Mouse (Mus musculus) forebrain, embryonic 12.5 days (tissue): ENCODE data around the gene Rhbdf2. TPM values are rescaled to one million over a fixed set of nuclear protein-coding genes. Genes with fewer than 3 reads are reported as not detected.
"Not testable (repeated sequence)": the region's sequence is repeated elsewhere in the genome, so short reads cannot be mapped to it uniquely, and the experiment has no call there.

ENCODE experiments used
- ATAC-seq: fragments of 200-750 bp; cut with Nextera tagmentation; 2 replicates; pipeline ENCODE4 v1.8.0; 2017; ENCODE audit warnings: moderate TSS enrichment; ENCODE audit not compliant: low FRiP score
- H3K27ac ChIP-seq: fragments of 300-500 bp; sonication (generic); 2 replicates; pipeline ENCODE4 v1.5.1; 2016; ENCODE audit warnings: mild to moderate bottlenecking
- H3K27me3 ChIP-seq: fragments of 300-500 bp; sonication (generic); 2 replicates; pipeline ENCODE4 v1.6.1; 2016; ENCODE audit warnings: mild to moderate bottlenecking
- H3K36me3 ChIP-seq: fragments of 300-500 bp; sonication (generic); replicated peaks from 2 replicates; pipeline ENCODE4 v1.6.1; 2016; ENCODE audit warnings: mild to moderate bottlenecking
- H3K4me1 ChIP-seq: fragments of 300-500 bp; sonication (generic); 2 replicates; pipeline ENCODE4 v1.6.1; 2016
- H3K4me2 ChIP-seq: fragments of 300-500 bp; sonication (generic); 2 replicates; pipeline ENCODE4 v1.6.1; 2016; ENCODE audit warnings: mild to moderate bottlenecking, moderate library complexity
- H3K4me3 ChIP-seq: fragments of 300-500 bp; sonication (generic); replicated peaks from 2 replicates; pipeline ENCODE4 v1.5.1; 2016; ENCODE audit warnings: mild to moderate bottlenecking
- H3K9ac ChIP-seq: fragments of 300-500 bp; sonication (generic); 2 replicates; pipeline ENCODE4 v1.6.1; 2016; ENCODE audit warnings: mild to moderate bottlenecking
- H3K9me3 ChIP-seq: fragments of 300-500 bp; sonication (generic); 2 replicates; pipeline ENCODE4 v1.6.1; 2016
- WGBS: fragments of 180-500 bp; shearing (Covaris S2); methylation state at CpG from one replicate; pipeline ENCODE4 v1.1.7; 2016; 5-methylcytosine and 5-hydroxymethylcytosine counted together
- polyA plus RNA-seq: library from polyadenylated mRNA; unstranded; fragments of >200 nt; fragmentation: Nextera tagmentation; extraction: Ambion mirVana; gene quantifications from 2 replicates; pipeline ENCODE4 v1.2.1, GENCODE M21; 2016

Rhbdf2 gene
- polyA plus RNA-seq, 1 experiment from 2014 or later: 1.9 TPM

DNA sequence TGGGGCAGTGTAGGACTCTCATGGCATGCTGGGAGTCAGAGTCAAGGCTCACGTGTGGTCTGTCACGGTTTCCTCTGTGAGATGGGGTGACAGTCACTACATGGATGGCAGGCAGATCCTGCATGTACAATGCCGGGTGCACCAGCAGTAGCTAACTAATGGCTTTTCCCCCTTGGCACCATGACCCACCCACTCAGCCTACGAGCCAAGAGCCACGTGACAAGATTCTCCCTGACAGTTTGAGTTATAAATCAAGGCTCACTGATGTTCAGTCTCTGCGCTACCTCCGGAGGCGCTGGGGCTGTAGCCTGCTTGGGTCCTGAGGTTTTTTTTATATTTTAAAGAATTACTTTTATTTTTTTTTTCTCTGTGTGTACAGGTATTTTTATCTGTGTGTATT, 7.3 kb downstream of the Rhbdf2 start:
- no peaks in the 10 kb centered on the region for H3K36me3 ChIP-seq
- no peak overlapping the region for H3K4me2 ChIP-seq
- H3K9me3 ChIP-seq: no peaks in the 10 kb centered on the region
- no peak overlapping the region for H3K4me3 ChIP-seq
- H3K27ac ChIP-seq: no peak overlapping the region
- peaks cover 29% of the 10 kb centered on the region for H3K4me1 ChIP-seq
- no peak for ATAC-seq
- 88% methylated on average over 8 of the region's 8 CpGs for WGBS
- H3K27me3 ChIP-seq: peaks cover 35% of the 10 kb centered on the region
- no peak overlapping the region for H3K9ac ChIP-seq

DNA sequence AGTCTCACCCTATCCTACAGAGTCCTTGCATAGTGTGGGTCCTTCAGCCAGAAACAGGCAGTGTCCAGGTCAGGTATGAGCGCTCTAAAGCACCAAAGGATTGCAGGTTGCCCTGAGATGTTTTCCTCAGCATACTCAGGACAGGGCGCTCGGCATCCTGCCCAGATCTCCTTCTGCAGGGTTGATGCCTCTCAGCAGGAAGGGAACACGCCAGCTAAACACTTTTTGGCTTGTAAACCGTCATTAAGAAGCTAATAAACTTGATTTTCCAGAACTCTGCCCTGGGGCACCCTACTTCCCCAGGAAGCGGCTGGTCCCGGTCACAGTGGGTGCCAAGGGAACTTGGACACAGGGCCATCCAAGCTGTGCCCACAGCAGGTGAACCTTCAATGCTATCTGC, 7.7 kb downstream of the Rhbdf2 start:
- Histone ChIP-seq H3K36me3 (no peaks in the 10 kb centered on the region), H3K4me2 (no peak overlapping the region), H3K4me3 (no peak overlapping the region), H3K27ac (no peak overlapping the region), H3K27me3 (peaks cover 31% of the 10 kb centered on the region), H3K9ac (no peak overlapping the region), H3K4me1 (peaks cover 25% of the 10 kb centered on the region), H3K9me3 (no peaks in the 10 kb centered on the region)
- 90% methylated on average over 7 of the region's 7 CpGs for WGBS
- no peak for ATAC-seq

DNA sequence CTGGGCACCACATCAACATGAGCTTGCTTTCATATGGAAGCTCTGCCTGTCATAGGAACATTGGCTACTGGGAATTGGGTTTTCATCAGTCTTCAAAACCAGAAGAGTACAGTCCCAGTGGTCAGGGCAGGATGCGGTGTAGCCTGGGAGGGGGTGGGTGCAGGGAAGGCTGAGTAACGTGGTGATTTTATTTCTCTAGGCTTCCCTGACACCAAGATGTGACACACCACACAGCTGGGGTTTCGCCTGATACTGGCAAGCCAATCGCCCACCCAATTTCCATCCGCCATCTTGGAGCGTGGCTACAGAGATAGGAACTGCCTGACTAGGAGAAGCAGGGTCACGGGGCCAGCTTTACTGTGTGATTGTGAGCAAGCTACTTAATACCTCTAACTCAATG, 8.2 kb downstream of the Rhbdf2 start:
- Histone ChIP-seq H3K36me3 (no peaks in the 10 kb centered on the region), H3K27me3 (peaks cover 26% of the 10 kb centered on the region), H3K27ac (no peak overlapping the region), H3K4me2 (no peak overlapping the region), H3K4me3 (no peak overlapping the region), H3K4me1 (peaks cover 20% of the 10 kb centered on the region), H3K9ac (no peak overlapping the region), H3K9me3 (no peaks in the 10 kb centered on the region)
- WGBS: 93% methylated on average over 7 of the region's 7 CpGs
- no peak for ATAC-seq

DNA sequence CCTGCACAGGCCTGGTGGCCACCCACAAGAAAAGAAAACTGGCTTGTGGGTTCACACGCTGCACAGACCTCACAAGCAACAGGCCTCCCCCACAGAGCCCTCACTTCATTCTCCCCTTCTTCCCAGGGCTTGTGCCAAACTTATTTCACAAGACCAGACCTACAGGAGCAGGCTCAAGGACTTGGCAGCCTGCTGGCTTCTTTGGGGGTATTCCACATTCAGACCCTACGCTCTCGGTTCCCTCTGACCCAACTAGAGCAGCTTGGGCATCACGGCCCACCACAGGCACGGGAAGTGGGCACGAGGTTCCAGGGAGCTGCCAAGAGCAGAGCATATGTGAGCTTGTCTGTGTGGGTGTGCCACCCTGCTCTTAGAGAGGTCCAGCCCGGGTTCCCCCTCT, 9.2 kb downstream of the Rhbdf2 start:
- Histone ChIP-seq H3K4me2 (no peak overlapping the region), H3K9me3 (no peaks in the 10 kb centered on the region), H3K4me1 (peaks cover 16% of the 10 kb centered on the region), H3K27ac (no peak overlapping the region), H3K9ac (no peak overlapping the region), H3K27me3 (peaks cover 16% of the 10 kb centered on the region), H3K4me3 (no peak overlapping the region), H3K36me3 (no peaks in the 10 kb centered on the region)
- 91% methylated on average over 7 of the region's 7 CpGs for WGBS
- ATAC-seq: no peak

DNA sequence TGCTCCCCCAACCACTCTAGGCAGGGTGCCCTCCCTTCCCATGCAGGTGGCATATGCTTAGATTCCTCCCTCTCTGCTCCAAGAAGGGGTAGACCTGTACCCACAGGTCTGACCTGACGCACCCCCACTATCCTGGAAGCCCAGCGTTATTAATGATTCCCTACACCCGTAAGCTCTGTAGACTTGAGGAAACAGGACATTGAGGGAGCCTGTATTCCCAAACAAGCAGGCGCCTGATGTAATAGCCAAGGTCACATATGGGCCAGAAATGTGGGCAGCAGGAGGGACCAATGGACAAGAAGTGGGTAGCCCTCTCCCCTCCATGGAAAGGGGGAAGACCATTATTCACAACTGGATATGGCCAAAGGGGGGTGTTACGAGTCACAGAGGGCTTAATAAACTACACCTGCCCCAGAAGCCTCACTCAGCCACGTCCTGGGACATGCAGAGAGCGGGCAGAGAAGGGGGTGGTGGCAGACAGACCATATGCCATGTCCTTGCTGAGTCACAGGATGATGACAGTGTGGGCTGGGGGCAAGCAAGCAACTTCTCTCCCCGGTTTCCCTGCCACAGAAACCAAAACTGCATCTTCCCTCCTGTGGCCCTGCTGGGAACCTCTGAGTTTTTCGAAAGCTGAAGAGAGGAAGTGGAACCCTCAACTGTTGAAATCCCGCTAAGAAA, 10.2 kb downstream of the Rhbdf2 start:
- 78% methylated on average over 10 of the region's 10 CpGs for WGBS
- Histone ChIP-seq H3K27ac (no peak overlapping the region), H3K27me3 (peaks cover 5% of the 10 kb centered on the region), H3K4me1 (peaks cover 16% of the 10 kb centered on the region), H3K36me3 (no peaks in the 10 kb centered on the region), H3K4me2 (no peak overlapping the region), H3K9me3 (no peaks in the 10 kb centered on the region), H3K4me3 (no peak overlapping the region), H3K9ac (no peak overlapping the region)
- no peak for ATAC-seq

DNA sequence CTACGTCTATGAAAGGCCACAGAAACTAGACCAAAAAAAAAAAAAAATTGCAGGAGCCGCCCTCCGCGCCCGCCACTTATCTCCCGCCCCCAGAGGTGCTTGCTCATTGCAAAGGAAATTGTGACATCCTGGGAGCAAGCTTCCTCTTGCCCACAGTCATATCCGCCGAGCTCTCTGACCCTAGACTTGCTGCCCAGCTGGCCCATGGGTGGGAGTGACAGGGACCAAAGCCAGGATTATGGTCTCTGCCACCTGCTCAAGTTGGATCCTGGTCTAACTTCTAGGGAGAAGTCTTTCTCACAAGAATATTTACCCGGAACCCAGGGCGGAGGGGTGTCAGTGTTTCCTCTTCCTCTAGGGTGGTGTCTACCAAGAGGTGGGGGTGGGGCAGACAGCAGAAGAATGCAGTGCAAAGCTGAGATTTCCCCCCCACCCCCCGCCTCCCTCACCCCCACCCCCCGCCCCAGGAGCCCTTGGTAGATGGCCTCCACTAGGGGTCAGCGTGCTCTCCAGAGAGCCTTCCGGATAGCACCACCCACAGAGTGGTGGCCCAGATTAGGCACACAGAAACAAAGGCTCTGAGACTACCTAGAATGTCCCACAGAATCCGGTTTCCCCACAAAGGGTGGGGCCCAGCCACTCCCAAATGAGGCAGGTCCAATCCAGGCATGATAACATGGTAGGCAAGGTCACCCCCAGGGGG, 10.9 kb downstream of the Rhbdf2 start:
- Histone ChIP-seq H3K9me3 (no peaks in the 10 kb centered on the region), H3K4me2 (no peak overlapping the region), H3K27ac (no peak overlapping the region), H3K36me3 (no peaks in the 10 kb centered on the region), H3K27me3 (no peaks in the 10 kb centered on the region; the same call in 1 of the 2 replicates), H3K9ac (no peak overlapping the region), H3K4me1 (peaks cover 12% of the 10 kb centered on the region), H3K4me3 (no peak overlapping the region)
- no peak for ATAC-seq
- 57% methylated on average over 15 of the region's 15 CpGs for WGBS

DNA sequence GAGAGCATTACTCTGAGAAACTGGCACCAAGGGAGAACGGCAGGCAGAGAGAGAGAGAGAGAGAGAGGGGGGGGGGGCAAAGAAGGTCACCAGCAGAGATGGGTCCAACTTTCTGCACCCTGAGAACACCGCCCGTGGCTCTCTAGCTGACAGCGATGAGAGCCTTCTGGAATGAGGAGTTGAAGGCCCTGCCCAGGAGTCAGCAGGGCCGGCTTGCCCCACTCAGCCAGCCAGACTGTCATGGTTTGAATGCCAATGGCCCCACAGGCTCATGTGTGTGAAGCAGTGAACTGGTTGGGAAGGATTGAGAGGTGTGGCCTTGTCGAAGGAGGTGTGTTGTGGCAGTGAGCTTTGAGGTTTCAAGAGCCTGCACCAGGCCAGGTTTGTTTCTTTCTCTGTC, 13.6 kb downstream of the Rhbdf2 start:
- H3K4me3 ChIP-seq: no peak overlapping the region
- ATAC-seq: no peak
- no peak overlapping the region for H3K4me2 ChIP-seq
- WGBS: 89% methylated on average over 6 of the region's 6 CpGs
- no peak overlapping the region for H3K9ac ChIP-seq
- H3K27ac ChIP-seq: no peak overlapping the region
- H3K9me3 ChIP-seq: no peaks in the 10 kb centered on the region
- no peaks in the 10 kb centered on the region for H3K36me3 ChIP-seq
- H3K4me1 ChIP-seq: peaks cover 5% of the 10 kb centered on the region
- H3K27me3 ChIP-seq: no peaks in the 10 kb centered on the region; the same call in 1 of the 2 replicates

DNA sequence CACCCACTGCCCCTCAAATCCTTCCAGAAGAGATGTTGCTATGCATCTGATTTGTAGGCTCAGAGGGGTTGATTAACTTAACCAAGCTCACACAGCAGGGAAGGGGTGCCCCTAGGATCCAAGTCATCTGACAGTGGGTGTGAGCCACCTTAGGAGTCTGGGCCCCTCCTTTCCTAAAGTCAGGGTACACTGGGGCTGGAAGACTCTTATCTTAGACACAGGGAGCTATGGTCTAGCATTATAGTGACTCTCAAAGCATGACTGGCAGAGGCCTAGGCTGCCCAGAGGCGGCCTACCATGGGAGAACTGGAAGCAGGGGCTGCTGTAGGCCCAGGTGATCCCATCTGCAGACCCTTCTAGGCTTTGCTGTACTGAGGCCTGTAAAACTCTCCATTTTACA, 14.3 kb downstream of the Rhbdf2 start:
- Histone ChIP-seq H3K36me3 (no peaks in the 10 kb centered on the region), H3K4me2 (no peak overlapping the region), H3K4me1 (peaks cover 5% of the 10 kb centered on the region), H3K9me3 (no peaks in the 10 kb centered on the region), H3K9ac (no peak overlapping the region), H3K27me3 (no peaks in the 10 kb centered on the region; the same call in 1 of the 2 replicates), H3K4me3 (no peak overlapping the region), H3K27ac (no peak overlapping the region)
- WGBS: 91% methylated on average over 1 of the region's 1 CpGs
- no peak for ATAC-seq

DNA sequence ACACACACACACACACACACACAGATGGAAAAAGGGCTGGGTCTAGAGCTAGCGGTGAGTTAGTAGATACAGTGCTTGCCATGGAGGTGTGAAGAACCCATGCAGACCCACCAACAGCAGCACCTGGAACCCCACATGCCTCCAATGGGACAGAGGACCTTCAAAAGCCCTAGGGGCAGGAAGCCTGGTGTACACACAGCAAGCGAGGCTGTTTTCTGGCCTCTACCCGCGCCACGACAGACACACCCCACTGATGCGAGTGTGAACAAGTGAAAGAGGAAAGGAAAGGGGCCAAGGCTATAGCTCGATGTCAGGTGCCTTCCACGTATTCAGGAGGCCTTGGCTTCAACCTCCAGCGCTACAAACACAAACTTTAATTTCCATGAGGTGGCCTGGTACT, 14.9 kb downstream of the Rhbdf2 start:
- Histone ChIP-seq H3K4me2 (no peak overlapping the region), H3K27me3 (no peaks in the 10 kb centered on the region; the same call in 1 of the 2 replicates), H3K36me3 (no peaks in the 10 kb centered on the region), H3K9me3 (no peaks in the 10 kb centered on the region), H3K27ac (no peak overlapping the region), H3K9ac (no peak overlapping the region), H3K4me1 (peaks cover 5% of the 10 kb centered on the region), H3K4me3 (no peak overlapping the region)
- WGBS: 93% methylated on average over 9 of the region's 9 CpGs
- ATAC-seq: no peak

DNA sequence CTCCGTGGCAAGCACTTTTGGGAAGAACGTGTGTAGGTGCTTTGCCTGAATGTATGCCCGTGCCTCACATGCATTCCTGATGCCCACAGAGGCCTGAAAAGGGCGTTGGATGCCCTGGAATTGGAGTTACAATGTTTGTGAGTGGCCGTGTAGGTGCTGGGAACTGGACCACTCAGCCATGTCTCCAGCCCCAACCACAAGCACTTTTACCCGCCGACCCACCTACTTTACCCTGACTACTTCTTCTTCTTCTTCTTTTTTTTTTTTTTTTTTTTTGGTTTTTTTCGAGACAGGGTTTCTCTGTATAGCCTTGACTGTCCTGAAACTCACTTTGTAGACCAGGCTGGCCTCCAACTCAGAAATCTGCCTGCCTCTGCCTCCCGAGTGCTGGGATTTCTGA, 15.7 kb downstream of the Rhbdf2 start:
- not testable (repeated sequence) for H3K27ac ChIP-seq, H3K9me3 ChIP-seq, H3K27me3 ChIP-seq, H3K4me1 ChIP-seq, H3K4me3 ChIP-seq, H3K4me2 ChIP-seq, H3K9ac ChIP-seq, H3K36me3 ChIP-seq, ATAC-seq
- 89% methylated on average over 9 of the region's 9 CpGs for WGBS

DNA sequence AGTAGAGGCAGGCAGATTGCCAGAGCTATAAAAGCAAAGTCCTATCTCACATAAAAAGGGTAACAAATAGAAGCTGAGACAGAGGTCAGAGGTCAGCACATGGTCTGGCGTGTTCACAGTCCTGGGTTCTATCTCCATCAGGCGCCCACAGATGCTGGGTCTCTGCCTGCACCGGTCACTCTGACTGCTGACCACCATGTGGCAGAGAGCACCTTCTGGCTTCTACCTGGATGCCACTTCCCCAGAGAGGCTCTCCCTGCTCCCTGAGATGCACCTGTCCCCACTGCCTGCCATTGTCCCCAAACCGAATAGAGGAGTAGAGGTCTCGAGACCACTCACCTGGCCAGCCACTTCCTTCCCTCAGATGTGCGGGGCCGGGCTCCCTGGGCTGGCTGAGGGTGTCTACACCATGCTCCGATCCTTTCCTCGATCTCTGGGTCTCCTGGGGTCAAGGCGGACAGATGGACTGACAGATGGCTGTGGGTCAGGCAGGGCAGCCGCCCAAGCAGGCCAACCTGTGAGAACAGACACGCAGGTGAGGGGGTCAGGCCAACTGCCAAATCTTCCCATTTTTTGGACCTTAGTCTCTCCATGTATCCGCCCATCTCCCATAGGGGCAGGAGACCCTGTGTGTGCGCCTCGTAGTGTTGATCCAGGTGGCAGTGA, 16.7 kb downstream of the Rhbdf2 start:
- no peak overlapping the region for H3K9ac ChIP-seq
- H3K4me2 ChIP-seq: no peak overlapping the region
- no peaks in the 10 kb centered on the region for H3K9me3 ChIP-seq
- 87% methylated on average over 15 of the region's 15 CpGs for WGBS
- no peaks in the 10 kb centered on the region for H3K4me1 ChIP-seq
- no peak for ATAC-seq
- H3K27ac ChIP-seq: no peak overlapping the region
- no peaks in the 10 kb centered on the region; the same call in 1 of the 2 replicates for H3K27me3 ChIP-seq
- no peaks in the 10 kb centered on the region for H3K36me3 ChIP-seq
- no peak overlapping the region for H3K4me3 ChIP-seq

DNA sequence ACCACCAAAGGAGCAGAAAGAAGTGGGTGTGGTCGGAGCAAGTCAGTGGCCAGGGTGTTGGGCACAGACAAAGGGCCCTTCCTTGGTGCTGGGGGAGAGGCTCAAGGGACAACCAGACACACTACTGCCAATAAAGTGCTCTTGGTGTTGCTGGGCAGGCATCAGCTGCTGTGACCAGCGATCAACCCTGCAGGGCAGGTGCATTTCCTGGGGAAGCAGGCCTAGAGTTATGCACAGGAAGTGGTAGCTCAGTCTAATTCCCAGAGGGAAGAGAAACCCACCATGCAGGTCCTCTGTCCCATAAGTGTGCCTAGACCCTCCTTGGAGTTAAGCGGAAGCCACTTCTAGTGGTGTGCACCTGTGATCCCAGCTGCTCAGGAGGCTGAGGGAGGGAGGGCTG, 19.1 kb downstream of the Rhbdf2 start:
- ATAC-seq: no peak
- Histone ChIP-seq H3K4me1 (no peaks in the 10 kb centered on the region), H3K36me3 (no peaks in the 10 kb centered on the region), H3K27me3 (no peaks in the 10 kb centered on the region), H3K9ac (no peak overlapping the region), H3K27ac (no peak overlapping the region), H3K4me3 (no peak overlapping the region), H3K9me3 (no peaks in the 10 kb centered on the region), H3K4me2 (no peak overlapping the region)
- WGBS: 88% methylated on average over 3 of the region's 3 CpGs
